Mouse (Mus musculus) testis, adult 2 months (tissue): ENCODE data around the gene Mettl7b.
"Not testable (repeated sequence)": the region's sequence is repeated elsewhere in the genome, so short reads cannot be mapped to it uniquely, and the experiment has no call there.

Source experiments
- CTCF ChIP-seq: fragments of 200-500 bp; IDR thresholded peaks from 2 replicates; pipeline ENCODE4 v1.5.1; 2012; ENCODE audit warnings: low read depth, mild to moderate bottlenecking, inconsistent platforms, low read length, moderate library complexity; ENCODE audit not compliant: control insufficient read depth, insufficient read depth, insufficient replicate concordance
- POLR2A ChIP-seq: fragments of 200-500 bp; IDR thresholded peaks from 2 replicates; pipeline ENCODE4 v1.6.1; 2012; ENCODE audit warnings: low read depth, mild to moderate bottlenecking, inconsistent platforms, low read length, moderate library complexity; ENCODE audit not compliant: control insufficient read depth

- TF ChIP-seq CTCF, POLR2A: not testable (repeated sequence)
These were observed 29.5 kb upstream of the Mettl7b start for GRCm38 (mm10) chr10:128990129-128990850.
